Mouse (Mus musculus) liver, embryonic 11.5 days (tissue): ENCODE data around the gene Hist1h4k. TPM values are rescaled to one million over a fixed set of nuclear protein-coding genes. Genes with fewer than 3 reads are reported as not detected.

Experiments
- ATAC-seq: fragments of 200-750 bp; cut with Nextera tagmentation; replicated peaks from 2 replicates; pipeline ENCODE4 v1.8.0; 2017; ENCODE audit warnings: moderate number of reproducible peaks, mild to moderate bottlenecking, moderate TSS enrichment, moderate library complexity; ENCODE audit not compliant: low FRiP score
- DNase-seq: peaks from one replicate; pipeline ENCODE4 v3.0.0-alpha.2; 2017; ENCODE audit warnings: low spot score
- H3K27ac ChIP-seq: fragments of 300-500 bp; sonication (generic); 2 replicates; pipeline ENCODE4 v1.5.1; 2014; ENCODE audit warnings: mild to moderate bottlenecking, low read depth, low read length, control low read depth
- H3K27me3 ChIP-seq: fragments of 300-500 bp; sonication (generic); replicated peaks from 2 replicates; pipeline ENCODE4 v1.6.1; 2014; ENCODE audit warnings: low read length, mixed read lengths; ENCODE audit not compliant: control insufficient read depth, insufficient read depth
- H3K36me3 ChIP-seq: fragments of 300-500 bp; sonication (generic); 2 replicates; pipeline ENCODE4 v1.6.1; 2014; ENCODE audit warnings: mild to moderate bottlenecking, low read length, moderate library complexity, mixed read lengths; ENCODE audit not compliant: control insufficient read depth, insufficient read depth
- H3K4me1 ChIP-seq: fragments of 300-500 bp; sonication (generic); replicated peaks from 2 replicates; pipeline ENCODE4 v1.6.1; 2014; ENCODE audit warnings: low read length, mixed read lengths; ENCODE audit not compliant: control insufficient read depth, insufficient read depth
- H3K4me2 ChIP-seq: fragments of 300-500 bp; sonication (generic); 2 replicates; pipeline ENCODE4 v1.6.1; 2014; ENCODE audit warnings: mild to moderate bottlenecking, control low read depth, moderate library complexity
- H3K4me3 ChIP-seq: fragments of 300-500 bp; sonication (generic); 2 replicates; pipeline ENCODE4 v1.5.1; 2014; ENCODE audit warnings: low read depth, low read length, control low read depth
- H3K9ac ChIP-seq: fragments of 300-500 bp; sonication (generic); 2 replicates; pipeline ENCODE4 v1.6.1; 2014; ENCODE audit warnings: low read depth, low read length, control low read depth
- H3K9me3 ChIP-seq: fragments of 300-500 bp; sonication (generic); 2 replicates; pipeline ENCODE4 v1.6.1; 2016; ENCODE audit warnings: low read length, inconsistent platforms, mixed read lengths; ENCODE audit not compliant: control insufficient read depth
- WGBS: fragments of 180-500 bp; shearing (Covaris S2); extraction: QIAGEN DNeasy Blood & Tissue Kit; methylation state at CpG from one replicate; pipeline ENCODE4 v1.1.7; 2014; 5-methylcytosine and 5-hydroxymethylcytosine counted together
- microRNA-seq: library from miRNA; unstranded; fragments of <30 nt; microRNA quantifications from one replicate; pipeline ENCODE4, GENCODE M21; 2017; ENCODE audit warnings: borderline number of aligned reads
- polyA plus RNA-seq: library from polyadenylated mRNA; unstranded; fragments of >200 nt; fragmentation: Nextera tagmentation; extraction: Ambion mirVana; gene quantifications from 2 replicates; pipeline ENCODE4 v1.2.1, GENCODE M21; 2014

Gene Hist1h4k
- polyA plus RNA-seq, 1 experiment from 2014 or later = 5.1 TPM

DNA sequence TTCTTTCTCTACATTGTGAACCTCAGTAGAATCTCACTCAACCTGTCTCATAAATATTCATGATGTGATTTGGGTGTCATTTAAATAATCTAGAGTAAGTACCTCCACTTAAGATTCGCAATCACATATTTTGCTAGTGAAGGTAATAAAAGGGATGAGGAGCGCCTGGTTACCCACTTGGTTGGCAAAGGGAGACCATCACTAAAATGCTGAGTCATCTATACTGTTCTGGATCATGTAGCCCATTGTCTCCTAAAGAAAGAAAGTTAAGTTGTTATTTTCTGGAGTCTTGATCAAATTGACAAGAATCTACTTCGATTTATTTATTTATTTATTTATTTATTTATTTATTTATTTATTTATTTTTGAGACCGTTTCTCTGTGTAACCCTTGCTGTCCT is 43.6 kb downstream of the Hist1h4k start:
- Histone ChIP-seq H3K27me3 (no peaks in the 10 kb centered on the region), H3K4me2 (no peak overlapping the region), H3K36me3 (no peaks in the 10 kb centered on the region), H3K9ac (no peak overlapping the region), H3K27ac (no peak overlapping the region), H3K4me3 (no peak overlapping the region), H3K9me3 (no peaks in the 10 kb centered on the region), H3K4me1 (no peaks in the 10 kb centered on the region)
- WGBS = 72% methylated on average over 4 of the region's 4 CpGs
- ATAC-seq = no peak
- no peak for DNase-seq

Small RNA genes lying within 50 kb of the gene (microRNA-seq; reads per million reads assigned to microRNA genes)
- not detected for gene Gm44346
- not detected for gene Gm44357
- gene Gm44367 = 5.6 reads per million, percentile 15 among the genes with 10 or more reads in this experiment
- 4.6 reads per million, percentile 11 among the genes with 10 or more reads in this experiment for gene Gm44454

Other genes with a start within 250 kb of the Hist1h4k start
- 7.2 and 7.8 TPM in 2 replicates for gene Gm11273, start 249.1 kb downstream of the Hist1h4k start, polyA plus RNA-seq
- 5.1 and 5.7 TPM in 2 replicates for gene Zkscan8, start 219.4 kb downstream of the Hist1h4k start, polyA plus RNA-seq
- 0.05 and 0.08 TPM in 2 replicates for gene Olfr1366, start 207.7 kb downstream of the Hist1h4k start, polyA plus RNA-seq
- gene Olfr1535, start 190.6 kb downstream of the Hist1h4k start, polyA plus RNA-seq = not detected in 2 replicates
- gene Olfr1364, start 168.7 kb downstream of the Hist1h4k start, polyA plus RNA-seq = not detected in 2 replicates
- not detected in 2 replicates for gene Olfr1362, start 136.5 kb downstream of the Hist1h4k start, polyA plus RNA-seq
- gene Olfr11, start 108.0 kb downstream of the Hist1h4k start, polyA plus RNA-seq = not detected in 2 replicates
- not detected in 2 replicates for gene Olfr1361, start 87.1 kb downstream of the Hist1h4k start, polyA plus RNA-seq
- not detected in 2 replicates for gene Olfr1360, start 73.1 kb downstream of the Hist1h4k start, polyA plus RNA-seq
- not detected in 2 replicates for gene Olfr1359, start 52.4 kb downstream of the Hist1h4k start, polyA plus RNA-seq
- 1.1 and 1.6 TPM in 2 replicates for gene Hist1h2bl, start 34.4 kb downstream of the Hist1h4k start, polyA plus RNA-seq
- 6.2 and 10.1 TPM in 2 replicates for gene Hist1h2ai, start 34.1 kb downstream of the Hist1h4k start, polyA plus RNA-seq
- gene Hist1h3h, start 32.8 kb downstream of the Hist1h4k start, polyA plus RNA-seq = 4.5 and 6.5 TPM in 2 replicates
- gene Hist1h2bm, start 28.5 kb downstream of the Hist1h4k start, polyA plus RNA-seq = 4.2 and 5.1 TPM in 2 replicates
- gene Hist1h4j, start 15.4 kb downstream of the Hist1h4k start, polyA plus RNA-seq = 0.80 and 1.1 TPM in 2 replicates
- gene Hist1h2ak, start 3.3 kb upstream of the Hist1h4k start, polyA plus RNA-seq = 7.6 and 7.7 TPM in 2 replicates
- gene Hist1h2bn, start 3.6 kb upstream of the Hist1h4k start, polyA plus RNA-seq = 1.9 and 2.0 TPM in 2 replicates
- gene Hist1h1b, start 30.1 kb upstream of the Hist1h4k start, polyA plus RNA-seq = 19.0 and 20.4 TPM in 2 replicates
- 194 and 232 TPM in 2 replicates for gene Hist1h3i, start 32.9 kb upstream of the Hist1h4k start, polyA plus RNA-seq
- gene Hist1h2an, start 36.7 kb upstream of the Hist1h4k start, polyA plus RNA-seq = 5.8 and 12.6 TPM in 2 replicates
- 0.86 and 1.6 TPM in 2 replicates for gene Hist1h2bp, start 37.0 kb upstream of the Hist1h4k start, polyA plus RNA-seq
- 12.7 and 19.5 TPM in 2 replicates for gene Hist1h2bq, start 59.7 kb upstream of the Hist1h4k start, polyA plus RNA-seq
- 2.2 TPM in 1 of 2 replicates, not detected in the other for gene Hist1h2ao, start 60.0 kb upstream of the Hist1h4k start, polyA plus RNA-seq
- gene Hist1h4m, start 61.2 kb upstream of the Hist1h4k start, polyA plus RNA-seq = not detected in 2 replicates
- 14.6 and 15.4 TPM in 2 replicates for gene Hist1h4n, start 81.7 kb upstream of the Hist1h4k start, polyA plus RNA-seq
- 4,759 and 5,033 TPM in 2 replicates for gene Hist1h2ap, start 83.0 kb upstream of the Hist1h4k start, polyA plus RNA-seq
- gene Hist1h2br, start 83.2 kb upstream of the Hist1h4k start, polyA plus RNA-seq = 12.6 and 19.7 TPM in 2 replicates
- 5.1 and 5.9 TPM in 2 replicates for gene Zfp184, start 194.6 kb upstream of the Hist1h4k start, polyA plus RNA-seq
- gene Pom121l2, start 230.7 kb upstream of the Hist1h4k start, polyA plus RNA-seq = not detected in 2 replicates